Mouse (Mus musculus): ENCODE data around the gene Bcas1.
"Not testable (repeated sequence)": the region's sequence is repeated elsewhere in the genome, so short reads cannot be mapped to it uniquely, and the experiment has no call there.

The Bcas1 gene

DNA sequence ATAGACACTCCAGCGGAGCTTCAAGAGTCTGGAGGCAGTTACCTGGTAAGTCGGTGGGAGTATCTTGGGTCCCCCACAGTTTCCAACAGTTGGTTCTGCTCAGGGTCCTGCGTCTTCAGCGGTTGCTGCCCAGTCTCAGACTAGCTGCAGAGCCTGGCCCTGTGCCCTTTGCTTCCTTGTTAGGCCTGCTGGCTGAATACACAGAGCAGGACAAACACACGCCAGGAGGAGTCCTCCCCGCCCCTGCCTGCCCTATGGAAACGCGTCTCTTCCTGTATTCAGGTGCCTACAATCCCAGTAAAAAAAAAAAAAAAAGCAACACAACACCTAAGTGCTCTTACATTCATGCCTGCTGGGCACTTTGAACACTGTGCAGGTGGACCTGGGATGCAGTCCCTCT, at the start of gene Bcas1:
TSS of gene Bcas1 (minus strand) at position 142 of the 400 bp plus-strand sequence.
- in situ Hi-C loops (cut with MboI; ENCODE audit: low pct_unique_long_range_greater_than_20kb in 1 of 2, low sequenced_read_pairs in 2 of 2, unreplicated experiment in 1 of 2), result loop anchor here in 1 of 2 experiments (25.0 kb wide), 1 partner anchor 160 kb away; no protein-coding TSS in a partner anchor

DNA sequence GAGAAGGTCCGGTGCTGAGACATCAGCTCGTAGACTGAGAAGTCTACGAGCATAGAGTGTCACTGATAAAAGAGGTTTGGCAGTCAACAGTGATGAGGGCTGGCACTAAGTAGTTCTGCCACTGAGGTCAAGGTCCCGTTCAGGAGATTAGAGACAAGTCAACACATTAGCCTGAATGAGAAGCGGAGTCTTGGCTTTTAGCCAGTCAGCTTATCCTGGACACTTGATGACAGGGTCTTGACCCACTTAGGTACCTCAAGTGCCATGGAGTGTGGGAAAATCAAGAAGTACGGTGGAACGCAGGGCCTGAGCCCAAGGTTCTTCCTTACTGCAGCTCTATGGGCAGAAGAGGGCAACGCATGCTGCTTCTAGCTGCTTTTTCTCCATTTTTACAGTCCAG, 49.0 kb upstream of the Bcas1 start:
- in situ Hi-C loops (cut with MboI; ENCODE audit: low pct_unique_long_range_greater_than_20kb in 1 of 2, low sequenced_read_pairs in 2 of 2, unreplicated experiment in 1 of 2), result no loop called here

GRCm38 (mm10) chr2:170476215-170476614, 48.6 kb upstream of the Bcas1 start:
- in situ Hi-C loops (cut with MboI; ENCODE audit: low pct_unique_long_range_greater_than_20kb in 1 of 2, low sequenced_read_pairs in 2 of 2, unreplicated experiment in 1 of 2), result no loop called here

DNA sequence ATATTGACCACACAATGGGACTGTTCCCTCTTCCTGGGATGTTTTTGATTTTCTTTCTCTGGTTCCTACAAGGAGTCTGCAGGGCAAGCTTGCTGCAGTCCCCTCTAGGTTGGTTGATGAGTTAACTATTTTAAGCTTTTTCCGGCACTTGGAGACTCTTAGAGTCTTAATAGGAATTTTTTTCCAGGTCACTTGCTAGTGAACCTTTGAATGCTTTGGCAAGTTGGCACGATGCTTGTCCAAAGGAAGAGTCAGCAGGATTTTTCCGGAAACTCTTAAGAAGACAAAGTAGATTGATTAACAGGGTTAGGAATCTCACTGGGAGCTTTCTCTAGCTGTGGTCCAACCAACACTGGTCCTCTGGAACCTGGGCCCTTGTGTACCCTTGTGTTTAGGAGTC, 47.5 kb upstream of the Bcas1 start:
- in situ Hi-C loops (cut with MboI; ENCODE audit: low pct_unique_long_range_greater_than_20kb in 1 of 2, low sequenced_read_pairs in 2 of 2, unreplicated experiment in 1 of 2), result no loop called here

- in situ Hi-C loops (cut with MboI; ENCODE audit: low pct_unique_long_range_greater_than_20kb in 1 of 2, low sequenced_read_pairs in 2 of 2, unreplicated experiment in 1 of 2), result no loop called here
These were observed 46.5 kb upstream of the Bcas1 start for GRCm38 (mm10) chr2:170474125-170474524.

DNA sequence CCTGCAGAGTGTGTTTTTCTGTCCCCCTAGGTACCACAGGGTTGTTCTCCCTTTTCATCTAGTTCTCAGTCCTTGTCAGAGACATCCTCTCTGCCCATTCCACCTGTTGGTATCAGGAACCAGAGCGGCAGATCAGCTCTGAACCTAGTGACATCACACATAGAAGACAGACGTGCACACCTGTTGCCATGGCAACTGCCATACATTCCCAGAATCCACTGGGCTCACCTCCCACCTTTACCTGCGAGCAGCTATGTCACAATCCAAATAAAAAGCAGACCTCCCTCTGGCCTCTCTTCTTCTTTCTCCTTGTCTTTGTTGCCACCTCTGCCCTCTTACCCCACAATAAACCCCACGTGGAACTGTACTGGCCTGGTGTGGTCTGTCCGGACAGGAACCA, 42.9 kb upstream of the Bcas1 start:
- in situ Hi-C loops (cut with MboI; ENCODE audit: low pct_unique_long_range_greater_than_20kb in 1 of 2, low sequenced_read_pairs in 2 of 2, unreplicated experiment in 1 of 2), result no loop called here

DNA sequence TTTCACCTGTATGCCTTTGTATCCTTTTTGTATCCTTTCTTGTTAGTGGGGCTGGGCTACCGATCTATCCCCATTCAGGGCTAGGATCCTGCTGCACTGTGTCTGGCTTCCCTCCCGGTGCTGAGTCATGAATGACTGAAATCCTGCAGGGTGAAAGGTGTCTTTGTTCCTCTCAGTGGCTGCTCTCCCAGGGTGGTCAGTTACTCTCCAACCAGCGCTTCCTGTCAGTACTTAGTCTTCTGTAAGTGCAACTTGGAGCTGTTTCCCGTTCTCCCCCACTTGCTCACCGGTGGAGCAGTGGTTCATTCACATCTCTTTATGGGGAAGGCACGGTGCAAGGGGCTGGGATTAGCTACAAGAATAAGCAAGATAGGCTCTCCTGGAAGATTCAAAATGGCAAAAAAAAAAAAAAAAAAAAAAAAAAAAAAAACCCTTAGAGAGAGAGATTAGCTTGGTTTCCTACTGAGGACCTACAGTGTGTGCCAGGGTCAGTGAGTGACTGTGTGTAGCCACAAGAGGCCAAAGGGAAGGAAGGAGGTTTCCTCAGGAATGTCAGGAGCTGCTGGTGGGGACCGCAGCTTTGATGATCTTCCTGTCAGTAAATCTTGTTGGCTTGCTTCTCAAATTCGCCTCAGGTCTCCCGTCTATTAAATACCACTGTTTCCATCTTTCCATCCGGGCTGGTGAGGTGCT, 42.1 kb upstream of the Bcas1 start:
- in situ Hi-C loops (cut with MboI; ENCODE audit: low pct_unique_long_range_greater_than_20kb in 1 of 2, low sequenced_read_pairs in 2 of 2, unreplicated experiment in 1 of 2), result no loop called here

GRCm38 (mm10) chr2:170468009-170468408, 40.4 kb upstream of the Bcas1 start:
- in situ Hi-C loops (cut with MboI; ENCODE audit: low pct_unique_long_range_greater_than_20kb in 1 of 2, low sequenced_read_pairs in 2 of 2, unreplicated experiment in 1 of 2), result no loop called here

GRCm38 (mm10) chr2:170464817-170465216, 37.2 kb upstream of the Bcas1 start:
- in situ Hi-C loops (cut with MboI; ENCODE audit: low pct_unique_long_range_greater_than_20kb in 1 of 2, low sequenced_read_pairs in 2 of 2, unreplicated experiment in 1 of 2), result no loop called here

GRCm38 (mm10) chr2:170461652-170462051, 34.0 kb upstream of the Bcas1 start:
- in situ Hi-C loops (cut with MboI; ENCODE audit: low pct_unique_long_range_greater_than_20kb in 1 of 2, low sequenced_read_pairs in 2 of 2, unreplicated experiment in 1 of 2), result no loop called here

GRCm38 (mm10) chr2:170459805-170460204, 32.2 kb upstream of the Bcas1 start:
- in situ Hi-C loops (cut with MboI; ENCODE audit: low pct_unique_long_range_greater_than_20kb in 1 of 2, low sequenced_read_pairs in 2 of 2, unreplicated experiment in 1 of 2), result no loop called here

GRCm38 (mm10) chr2:170459183-170459582, 31.5 kb upstream of the Bcas1 start:
- in situ Hi-C loops (cut with MboI; ENCODE audit: low pct_unique_long_range_greater_than_20kb in 1 of 2, low sequenced_read_pairs in 2 of 2, unreplicated experiment in 1 of 2), result no loop called here

DNA sequence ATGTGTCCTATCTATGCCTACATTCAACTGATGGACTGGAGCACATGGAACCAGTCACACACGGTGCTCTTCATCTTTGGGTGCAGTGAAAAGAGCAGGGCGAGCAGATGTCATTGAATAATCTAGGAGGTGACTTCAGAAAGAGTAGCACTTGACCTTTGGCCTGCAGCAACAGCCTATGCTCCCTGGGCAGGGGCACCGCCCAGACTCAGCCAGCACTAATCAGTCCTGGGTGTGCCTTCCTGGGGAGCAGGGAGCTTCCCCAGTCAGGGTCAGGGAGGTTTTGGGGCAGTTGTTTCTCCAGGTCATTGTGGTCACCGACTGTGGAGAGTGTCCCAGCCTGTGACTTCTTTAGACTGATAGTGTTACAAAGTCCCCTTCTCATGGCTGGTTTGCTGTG, 26.2 kb upstream of the Bcas1 start:
- in situ Hi-C loops (cut with MboI; ENCODE audit: low pct_unique_long_range_greater_than_20kb in 1 of 2, low sequenced_read_pairs in 2 of 2, unreplicated experiment in 1 of 2), result not testable (repeated sequence)

DNA sequence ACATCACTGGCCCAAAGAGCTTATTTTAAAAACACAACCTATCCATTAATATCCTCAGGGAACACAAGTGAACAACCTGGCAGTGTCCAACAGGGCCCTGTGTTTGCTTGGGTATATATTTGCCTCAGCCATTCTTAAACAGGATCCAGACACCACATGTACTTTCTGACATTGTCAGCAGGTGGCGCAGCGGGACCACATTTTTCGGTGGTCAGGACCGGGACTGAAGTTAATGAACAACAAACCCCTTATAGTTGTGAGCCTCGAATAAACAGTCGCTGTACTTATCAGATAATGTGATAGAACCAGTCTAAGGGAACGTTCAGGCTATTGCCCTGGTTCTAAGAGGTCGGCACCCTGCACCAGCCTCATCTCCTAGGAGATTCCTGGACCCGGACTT, 23.3 kb upstream of the Bcas1 start:
- in situ Hi-C loops (cut with MboI; ENCODE audit: low pct_unique_long_range_greater_than_20kb in 1 of 2, low sequenced_read_pairs in 2 of 2, unreplicated experiment in 1 of 2), result no loop called here

- in situ Hi-C loops (cut with MboI; ENCODE audit: low pct_unique_long_range_greater_than_20kb in 1 of 2, low sequenced_read_pairs in 2 of 2, unreplicated experiment in 1 of 2), result loop anchor here in 1 of 2 experiments (25.0 kb wide), 1 partner anchor 140 kb away; no protein-coding TSS in a partner anchor
These were observed 20.0 kb upstream of the Bcas1 start for GRCm38 (mm10) chr2:170447651-170448050.

GRCm38 (mm10) chr2:170446843-170447383, 19.3 kb upstream of the Bcas1 start:
- in situ Hi-C loops (cut with MboI; ENCODE audit: low pct_unique_long_range_greater_than_20kb in 1 of 2, low sequenced_read_pairs in 2 of 2, unreplicated experiment in 1 of 2), result loop anchor here in 1 of 2 experiments (25.0 kb wide), 1 partner anchor 140 kb away; no protein-coding TSS in a partner anchor

DNA sequence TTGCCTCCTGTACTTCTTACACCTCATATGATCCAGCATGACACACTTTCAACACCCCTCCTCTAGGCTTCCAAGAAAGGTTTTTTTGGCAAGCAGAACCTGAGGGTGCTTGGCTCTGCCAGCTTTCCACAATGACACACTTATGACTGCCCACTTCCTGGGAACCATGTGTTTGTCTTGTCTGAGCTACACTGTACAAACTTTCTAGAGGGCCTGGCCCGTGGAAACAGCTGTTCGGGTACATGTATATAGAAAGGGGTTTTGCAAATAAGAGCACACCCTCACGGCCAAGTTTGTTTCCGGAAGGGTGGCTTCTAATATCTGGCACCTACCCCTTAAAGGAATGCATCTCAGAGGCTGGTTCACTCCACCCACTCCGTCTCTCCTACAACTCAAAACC, 18.2 kb upstream of the Bcas1 start:
- in situ Hi-C loops (cut with MboI; ENCODE audit: low pct_unique_long_range_greater_than_20kb in 1 of 2, low sequenced_read_pairs in 2 of 2, unreplicated experiment in 1 of 2), result loop anchor here in 1 of 2 experiments (25.0 kb wide), 1 partner anchor 141 kb away; no protein-coding TSS in a partner anchor

DNA sequence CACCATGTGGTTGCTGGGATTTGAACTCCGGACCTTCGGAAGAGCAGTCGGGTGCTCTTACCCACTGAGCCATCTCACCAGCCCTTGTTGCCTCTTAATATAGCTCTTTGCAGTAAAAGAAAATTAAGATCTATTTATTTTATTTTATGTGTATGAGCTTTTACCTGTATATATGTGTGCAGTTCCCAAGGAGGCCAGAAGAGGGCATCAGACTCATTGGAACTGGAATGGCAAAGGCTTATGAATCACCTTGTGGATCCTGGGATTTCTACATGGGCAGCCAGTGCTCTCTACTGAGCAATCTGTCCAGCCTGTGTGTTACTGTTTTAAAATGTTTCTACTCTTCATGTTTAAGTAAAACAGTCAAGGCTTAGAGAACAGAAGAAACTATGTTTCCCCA, 14.9 kb upstream of the Bcas1 start:
- in situ Hi-C loops (cut with MboI; ENCODE audit: low pct_unique_long_range_greater_than_20kb in 1 of 2, low sequenced_read_pairs in 2 of 2, unreplicated experiment in 1 of 2), result loop anchor here (5.0 to 25.0 kb wide), 2 partner anchors 65 to 145 kb away; no protein-coding TSS in a partner anchor

DNA sequence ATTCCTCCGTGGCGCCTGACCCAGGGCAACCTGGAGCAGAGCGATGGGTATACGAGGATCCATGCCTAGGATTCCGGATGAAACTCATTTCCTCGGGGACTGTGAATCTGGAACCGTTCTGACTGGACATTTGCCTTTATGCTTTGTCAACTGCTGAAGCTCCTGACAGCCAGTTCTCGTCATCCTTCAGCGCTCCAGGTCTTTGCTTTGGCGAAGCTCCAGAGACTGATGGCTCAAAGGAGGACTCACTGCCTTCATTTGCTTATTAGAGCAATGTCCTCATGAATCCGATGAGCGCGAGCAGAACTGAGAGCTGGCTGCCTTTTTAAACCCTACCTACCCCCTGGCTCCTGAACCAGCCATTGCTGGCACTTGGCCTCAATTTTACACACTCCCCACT, 11.1 kb upstream of the Bcas1 start:
- in situ Hi-C loops (cut with MboI; ENCODE audit: low pct_unique_long_range_greater_than_20kb in 1 of 2, low sequenced_read_pairs in 2 of 2, unreplicated experiment in 1 of 2), result loop anchor here in 1 of 2 experiments (25.0 kb wide), 1 partner anchor 149 kb away; no protein-coding TSS in a partner anchor

DNA sequence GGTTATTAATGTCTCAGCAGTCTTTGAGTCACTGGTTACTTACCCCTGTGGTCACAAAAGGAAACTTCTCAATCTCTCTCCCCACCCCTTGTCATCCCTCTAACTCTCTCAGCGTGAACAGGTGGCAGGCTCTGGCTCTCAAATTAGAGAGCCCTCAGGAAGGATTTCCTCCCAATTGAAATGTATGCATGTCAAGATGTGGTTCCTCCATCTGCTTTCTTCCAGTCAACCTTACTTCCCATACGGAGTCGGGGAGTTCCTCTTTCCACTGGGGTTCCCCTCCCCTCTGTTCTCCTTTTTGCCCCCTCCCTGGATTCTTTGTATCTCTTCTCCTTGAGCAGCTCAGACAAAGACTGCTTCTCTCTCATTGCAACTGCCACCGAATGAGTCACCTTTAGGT, 8.6 kb upstream of the Bcas1 start:
- in situ Hi-C loops (cut with MboI; ENCODE audit: low pct_unique_long_range_greater_than_20kb in 1 of 2, low sequenced_read_pairs in 2 of 2, unreplicated experiment in 1 of 2), result loop anchor here in 1 of 2 experiments (25.0 kb wide), 1 partner anchor 151 kb away; no protein-coding TSS in a partner anchor

Measured in mouse embryonic stem cell (cell line).